Mouse (Mus musculus): ENCODE measurements around the gene Topaz1.
"Not testable (repeated sequence)": the region's sequence is repeated elsewhere in the genome, so short reads cannot be mapped to it uniquely, and the experiment has no call there.

The Topaz1 gene

GRCm38 (mm10) chr9:122805845-122806341, 58.7 kb downstream of the Topaz1 start:
- in situ Hi-C loops (cut with MboI; ENCODE audit: unreplicated experiment in 2 of 2) = no loop called here

GRCm38 (mm10) chr9:122807186-122807585, 60.0 kb downstream of the Topaz1 start:
- in situ Hi-C loops (cut with MboI; ENCODE audit: unreplicated experiment in 2 of 2) = no loop called here

GRCm38 (mm10) chr9:122810212-122810611, 63.1 kb downstream of the Topaz1 start:
- in situ Hi-C loops (cut with MboI; ENCODE audit: unreplicated experiment in 2 of 2) = no loop called here

GRCm38 (mm10) chr9:122812386-122812785, 65.2 kb downstream of the Topaz1 start:
- in situ Hi-C loops (cut with MboI; ENCODE audit: unreplicated experiment in 2 of 2) = no loop called here

- in situ Hi-C loops (cut with MboI; ENCODE audit: unreplicated experiment in 2 of 2) = no loop called here
These were observed 67.6 kb downstream of the Topaz1 start for GRCm38 (mm10) chr9:122814775-122815174.

GRCm38 (mm10) chr9:122815239-122815851, 68.2 kb downstream of the Topaz1 start:
- in situ Hi-C loops (cut with MboI; ENCODE audit: unreplicated experiment in 2 of 2) = no loop called here

- in situ Hi-C loops (cut with MboI; ENCODE audit: unreplicated experiment in 2 of 2) = no loop called here
These were observed 76.3 kb downstream of the Topaz1 start for GRCm38 (mm10) chr9:122823374-122824017.

- in situ Hi-C loops (cut with MboI; ENCODE audit: unreplicated experiment in 2 of 2) = no loop called here
These were observed 79.6 kb downstream of the Topaz1 start for GRCm38 (mm10) chr9:122826743-122827142.

- in situ Hi-C loops (cut with MboI; ENCODE audit: unreplicated experiment in 2 of 2) = no loop called here
These were observed 82.8 kb downstream of the Topaz1 start for GRCm38 (mm10) chr9:122829826-122830380.

- in situ Hi-C loops (cut with MboI; ENCODE audit: unreplicated experiment in 2 of 2) = no loop called here
These were observed 89.0 kb downstream of the Topaz1 start for GRCm38 (mm10) chr9:122836126-122836525.

- in situ Hi-C loops (cut with MboI; ENCODE audit: unreplicated experiment in 2 of 2) = no loop called here
These were observed 89.6 kb downstream of the Topaz1 start for GRCm38 (mm10) chr9:122836790-122837189.

- in situ Hi-C loops (cut with MboI; ENCODE audit: unreplicated experiment in 2 of 2) = no loop called here
These were observed 90.1 kb downstream of the Topaz1 start for GRCm38 (mm10) chr9:122837216-122837615.

GRCm38 (mm10) chr9:122837680-122838079, 90.5 kb downstream of the Topaz1 start:
- in situ Hi-C loops (cut with MboI; ENCODE audit: unreplicated experiment in 2 of 2) = no loop called here

GRCm38 (mm10) chr9:122843760-122844159, 96.6 kb downstream of the Topaz1 start, which contains the start of gene Gm35549:
Gm35549 (minus strand) TSS chr9:122844035.
- in situ Hi-C loops (cut with MboI; ENCODE audit: unreplicated experiment in 2 of 2) = no loop called here

GRCm38 (mm10) chr9:122845621-122846020, 98.5 kb downstream of the Topaz1 start:
- in situ Hi-C loops (cut with MboI; ENCODE audit: unreplicated experiment in 2 of 2) = no loop called here

- in situ Hi-C loops (cut with MboI; ENCODE audit: unreplicated experiment in 2 of 2) = no loop called here
These were observed 99.0 kb downstream of the Topaz1 start for GRCm38 (mm10) chr9:122846156-122846555.

- in situ Hi-C loops (cut with MboI; ENCODE audit: unreplicated experiment in 2 of 2) = not testable (repeated sequence)
These were observed 100.7 kb downstream of the Topaz1 start for GRCm38 (mm10) chr9:122847811-122848311.

Measured in v-Abl transformed pro-B cells (cell line).